Mouse (Mus musculus) frontal cortex, postnatal 25 days (tissue): ENCODE measurements at regions not wholly inside any gene's neighbourhood (a gene's known extent, or its start where the extent isn't known, plus 50 kb on each side); places are given as distances from the start of the nearest gene placed in this dataset.

ENCODE experiments used
- DNase-seq, 2 experiments: peaks; one replicate each; pipeline ENCODE4 v3.0.0; 2022; ENCODE audit warnings: low spot score in 2 of 2

DNA sequence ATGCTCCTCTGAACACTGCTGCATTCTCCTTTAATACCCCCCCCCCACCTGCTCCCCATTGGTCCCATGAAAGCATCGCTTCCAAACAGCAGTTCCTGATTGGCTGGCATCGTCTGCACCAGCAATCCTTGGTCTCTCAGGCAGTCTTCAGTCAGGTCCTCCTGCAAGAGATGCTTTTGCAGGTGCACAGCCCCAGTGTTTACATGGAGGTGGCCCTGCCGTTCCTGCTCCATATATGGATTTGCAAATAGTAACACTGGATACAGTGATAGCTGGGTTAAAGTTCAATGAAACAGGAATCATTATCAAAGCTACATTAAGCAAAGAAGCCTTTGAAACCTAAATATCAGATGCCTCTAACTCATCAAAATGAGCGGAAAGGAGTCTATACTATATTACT is 170.1 kb upstream of the Fat1 start:
- no peak for DNase-seq

DNA sequence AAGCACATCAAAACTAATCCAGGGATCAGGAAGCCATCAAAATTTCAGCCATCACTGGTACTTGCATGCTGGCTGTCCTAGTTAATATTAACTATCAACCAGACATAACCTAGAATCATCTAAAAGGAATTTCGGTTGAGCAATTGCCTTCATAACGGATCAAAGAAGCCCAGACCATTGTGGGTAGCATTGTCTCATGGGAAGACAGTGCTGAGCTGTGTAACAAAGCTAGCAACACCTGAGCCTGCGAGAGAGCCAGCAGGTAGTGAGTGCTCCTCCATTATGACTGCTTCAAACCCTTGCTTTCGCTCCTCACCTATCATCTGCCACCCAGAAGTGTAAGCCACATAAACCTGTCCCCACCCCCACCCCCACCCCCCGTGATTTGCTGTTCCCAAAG is 169.6 kb upstream of the Fat1 start:
- no peak for DNase-seq

DNA sequence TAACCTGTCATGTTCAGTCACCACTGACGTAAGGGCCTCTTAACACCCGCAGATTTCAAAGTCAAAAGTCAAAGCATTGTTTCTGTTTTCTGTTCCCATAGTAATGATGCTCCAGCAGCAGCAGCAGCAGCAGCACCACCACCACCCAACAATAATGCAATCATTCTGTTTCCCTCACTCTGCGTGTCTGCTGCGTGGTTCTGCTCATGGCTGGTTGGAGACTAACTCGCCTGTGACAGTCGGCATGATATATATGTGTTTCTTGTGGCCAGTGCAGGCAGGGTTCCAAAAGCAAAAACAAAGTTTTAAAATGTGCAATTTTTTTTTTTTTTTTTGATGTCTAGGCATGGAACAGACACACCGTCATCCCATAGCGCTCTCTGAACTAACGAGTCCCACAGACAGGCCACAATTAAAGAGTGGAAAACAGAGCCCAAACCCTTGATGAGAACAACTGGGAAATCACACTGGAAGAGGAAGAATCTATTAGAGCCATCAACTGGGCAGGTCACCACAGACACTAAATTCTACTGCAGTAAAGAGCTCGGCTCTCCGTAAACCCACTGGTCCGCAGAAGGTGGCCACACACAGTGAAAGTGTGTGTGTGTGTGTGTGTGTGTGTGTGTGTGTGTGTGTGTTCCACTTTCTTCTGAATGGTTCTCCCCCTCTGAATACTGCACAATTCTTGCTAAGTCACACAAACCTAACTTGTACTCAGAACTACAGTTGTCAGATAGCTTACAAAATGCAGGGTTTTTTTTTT is 169.0 kb upstream of the Fat1 start:
- DNase-seq = no peak

DNA sequence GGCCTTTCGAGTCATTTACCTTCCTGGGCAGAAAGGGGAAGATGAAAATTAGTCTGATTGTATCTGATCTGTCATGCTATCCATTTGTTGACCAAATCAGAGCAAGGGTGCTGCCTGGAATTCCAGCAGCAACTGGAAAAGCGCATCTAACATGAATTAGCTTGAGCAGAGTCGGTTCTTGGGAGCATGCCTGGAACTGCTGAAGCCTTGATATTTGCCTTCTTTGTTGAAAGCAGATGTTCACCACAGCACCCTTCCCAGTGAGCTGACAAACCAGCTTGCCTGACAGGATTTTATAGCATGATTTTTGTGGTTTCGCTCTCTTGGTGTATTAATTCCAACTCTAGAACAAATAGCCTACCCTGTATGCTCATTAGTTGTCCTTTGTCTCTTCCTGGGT is 168.0 kb upstream of the Fat1 start:
- DNase-seq = no peak

DNA sequence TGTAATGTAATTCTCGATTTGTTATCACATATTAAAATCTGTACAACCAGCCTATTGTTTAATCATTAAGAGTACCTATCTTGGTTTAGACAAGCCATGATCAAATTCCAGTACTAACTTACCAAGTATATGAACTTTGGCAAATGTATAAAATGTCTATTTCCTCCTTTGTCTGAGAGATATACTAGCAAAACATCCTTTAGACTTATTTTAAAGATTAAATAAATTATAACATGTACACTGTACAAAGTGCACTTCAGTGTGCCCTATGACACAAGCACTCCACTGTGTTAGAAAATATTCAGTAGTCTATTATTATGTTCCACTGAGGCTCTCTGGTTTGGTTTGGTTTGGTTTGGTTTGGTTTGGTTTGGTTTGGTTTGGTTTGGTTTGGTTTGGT is 156.0 kb upstream of the Fat1 start:
- DNase-seq = no peak

DNA sequence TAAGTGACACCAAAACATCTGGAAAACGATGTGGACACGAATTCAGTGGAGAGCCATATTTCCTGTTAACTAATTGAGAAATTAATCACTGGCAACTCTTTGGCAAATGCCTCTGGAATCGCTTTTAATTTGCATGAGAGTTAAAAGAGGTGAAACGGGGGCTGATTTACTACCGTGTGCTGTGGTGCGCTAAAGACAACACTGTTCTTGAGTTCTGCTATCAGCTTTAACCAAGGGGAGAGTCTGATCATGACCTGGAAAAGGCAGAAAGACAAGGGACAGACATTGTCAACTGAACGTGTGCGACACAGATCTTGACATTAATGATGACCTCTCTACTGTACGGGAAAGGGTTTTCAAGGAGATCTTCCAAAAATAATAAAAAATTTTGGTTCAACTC is 152.8 kb upstream of the Fat1 start:
- no peak for DNase-seq

DNA sequence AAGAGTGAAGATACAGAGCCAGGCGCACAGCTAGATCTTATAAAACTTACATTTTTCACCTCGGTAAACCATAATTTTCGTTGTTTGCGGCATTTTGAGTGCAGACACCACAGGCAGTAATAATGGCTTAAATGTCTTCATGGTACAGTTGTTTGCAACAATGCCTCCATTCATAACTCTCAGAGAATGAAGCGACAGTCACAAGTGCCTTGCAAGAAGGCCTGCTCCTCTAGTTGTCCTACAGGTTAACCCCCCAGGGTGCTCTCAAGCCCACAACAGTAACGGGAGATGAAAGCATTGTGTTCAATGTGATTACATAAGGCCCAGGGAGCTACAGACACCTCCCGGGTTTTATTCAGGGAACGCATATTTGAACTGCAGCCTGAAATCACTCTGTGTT is 150.1 kb upstream of the Fat1 start:
- no peak for DNase-seq

DNA sequence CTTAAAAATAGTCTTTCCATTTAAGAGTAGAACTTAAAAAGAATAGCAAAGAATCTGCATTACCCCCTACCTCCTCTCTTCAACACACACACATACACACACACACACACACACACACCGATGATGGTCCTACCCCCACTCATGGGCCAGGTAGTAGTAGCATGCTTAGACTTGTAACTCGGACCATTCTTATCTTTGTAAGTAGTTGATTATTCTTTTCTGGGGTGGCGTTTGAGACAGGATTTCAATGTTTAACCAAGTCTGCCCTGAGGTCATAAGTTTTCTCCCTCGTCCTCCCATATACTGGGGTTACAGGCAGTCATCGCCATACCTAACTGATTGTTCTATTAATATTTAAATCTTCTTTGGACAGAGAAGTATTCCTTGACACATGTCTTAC is 148.5 kb upstream of the Fat1 start:
- DNase-seq = no peak

DNA sequence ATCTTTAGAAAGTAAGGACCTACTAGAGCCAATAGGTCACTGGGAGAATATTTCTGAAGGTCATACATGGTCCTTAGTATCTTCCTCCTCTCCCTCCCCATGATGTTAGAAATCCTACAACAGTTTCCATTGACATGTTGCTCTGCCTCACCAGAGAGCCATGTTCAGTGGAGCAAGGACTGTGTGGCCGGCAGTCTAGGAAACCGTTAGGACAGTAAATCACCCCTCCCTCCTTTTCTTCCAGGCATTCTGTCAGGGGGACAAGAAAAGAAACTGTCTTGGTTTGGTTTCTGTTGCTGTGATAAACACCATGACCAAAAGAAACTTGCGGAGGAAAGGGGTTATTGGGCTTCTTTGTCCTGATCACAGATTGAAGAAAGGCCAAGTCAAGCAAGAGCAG is 147.0 kb upstream of the Fat1 start:
- no peak for DNase-seq

DNA sequence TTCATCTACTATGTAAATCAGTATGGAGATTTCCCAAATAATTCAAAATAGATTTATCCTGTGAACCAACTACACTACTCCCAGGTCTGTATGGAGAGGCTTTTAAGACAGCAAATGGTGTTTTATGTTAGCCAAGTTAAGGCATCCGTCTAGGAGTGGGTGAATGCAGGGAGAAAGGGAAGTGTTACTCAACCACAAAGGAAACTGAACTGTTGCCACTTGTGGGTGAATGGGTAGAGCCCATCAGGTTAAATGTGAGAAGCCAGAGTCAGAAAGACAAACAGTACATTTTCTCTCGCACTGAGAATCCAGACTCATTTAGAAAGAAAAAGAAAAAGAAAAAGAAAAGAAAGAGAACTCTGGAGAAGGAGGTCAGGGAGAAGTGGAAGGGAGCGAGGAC is 135.7 kb upstream of the Fat1 start:
- DNase-seq = no peak

DNA sequence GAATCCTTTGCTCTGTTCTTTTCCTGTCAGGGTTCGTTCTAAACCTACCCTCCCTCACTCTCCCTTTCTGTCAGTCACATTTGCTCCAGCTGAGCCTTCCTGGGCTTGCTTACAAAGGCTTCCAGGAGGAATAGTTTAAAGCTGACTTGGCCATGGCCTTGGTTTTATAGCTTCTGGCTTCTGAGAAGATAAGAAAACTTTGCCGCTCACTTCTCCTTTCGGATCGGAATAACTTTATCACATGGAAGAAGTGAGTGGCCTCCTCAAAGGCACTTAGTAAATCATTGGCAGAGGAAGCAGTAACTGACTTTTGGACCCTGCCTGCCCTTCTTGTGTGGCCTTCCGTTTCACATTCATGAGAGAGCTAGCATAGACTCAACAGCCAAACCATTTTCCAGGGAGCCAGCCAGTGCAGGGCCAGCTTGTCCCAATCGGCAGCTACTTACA is 134.4 kb upstream of the Fat1 start:
- no peak for DNase-seq

DNA sequence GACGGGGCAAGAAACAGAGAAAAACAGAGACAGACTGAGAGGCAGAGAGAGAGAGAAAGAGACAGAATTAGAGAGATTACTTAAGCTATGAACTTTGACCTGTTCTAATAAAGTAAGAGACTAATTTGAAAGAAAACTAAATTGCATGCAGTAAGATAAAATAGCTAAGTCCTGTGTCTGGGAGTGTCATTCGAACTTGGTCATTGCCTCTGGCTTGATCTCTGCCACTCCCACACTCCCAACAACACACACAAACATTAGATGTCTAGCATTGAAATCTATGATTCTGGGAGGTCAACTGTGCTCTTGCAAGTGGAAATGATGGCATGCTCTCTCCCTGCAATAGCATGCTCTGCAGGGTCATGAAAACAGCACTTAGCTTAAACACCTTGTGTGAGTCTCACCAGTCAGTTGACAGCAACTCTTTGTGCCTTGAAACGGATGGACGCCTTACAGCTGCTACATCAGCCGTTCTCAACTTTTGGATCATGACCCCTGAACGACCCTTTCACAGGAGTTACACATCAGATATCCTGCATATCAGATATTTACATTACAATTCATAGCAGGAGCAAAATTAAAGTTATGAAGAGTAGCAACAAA is 133.5 kb upstream of the Fat1 start:
- DNase-seq = no peak

DNA sequence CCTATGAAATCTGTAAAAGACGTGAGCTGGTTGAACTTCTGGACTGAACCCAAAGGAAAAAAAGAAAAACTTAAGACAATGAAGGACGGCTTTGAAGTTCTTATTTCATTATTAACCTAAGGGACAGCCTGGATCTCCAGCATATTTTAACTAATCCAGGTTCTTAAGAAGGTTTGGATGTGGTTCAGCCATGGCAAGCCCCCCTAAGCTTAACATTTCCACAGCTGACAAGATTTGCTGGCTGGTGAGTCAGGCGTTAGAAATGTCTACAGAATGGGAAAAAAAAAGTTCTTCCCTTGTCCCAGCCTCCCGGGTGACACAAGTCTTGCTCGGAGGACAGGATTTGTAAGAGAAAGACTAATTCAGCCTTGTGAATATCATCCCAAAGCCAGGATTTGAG is 132.9 kb upstream of the Fat1 start:
- DNase-seq = no peak

DNA sequence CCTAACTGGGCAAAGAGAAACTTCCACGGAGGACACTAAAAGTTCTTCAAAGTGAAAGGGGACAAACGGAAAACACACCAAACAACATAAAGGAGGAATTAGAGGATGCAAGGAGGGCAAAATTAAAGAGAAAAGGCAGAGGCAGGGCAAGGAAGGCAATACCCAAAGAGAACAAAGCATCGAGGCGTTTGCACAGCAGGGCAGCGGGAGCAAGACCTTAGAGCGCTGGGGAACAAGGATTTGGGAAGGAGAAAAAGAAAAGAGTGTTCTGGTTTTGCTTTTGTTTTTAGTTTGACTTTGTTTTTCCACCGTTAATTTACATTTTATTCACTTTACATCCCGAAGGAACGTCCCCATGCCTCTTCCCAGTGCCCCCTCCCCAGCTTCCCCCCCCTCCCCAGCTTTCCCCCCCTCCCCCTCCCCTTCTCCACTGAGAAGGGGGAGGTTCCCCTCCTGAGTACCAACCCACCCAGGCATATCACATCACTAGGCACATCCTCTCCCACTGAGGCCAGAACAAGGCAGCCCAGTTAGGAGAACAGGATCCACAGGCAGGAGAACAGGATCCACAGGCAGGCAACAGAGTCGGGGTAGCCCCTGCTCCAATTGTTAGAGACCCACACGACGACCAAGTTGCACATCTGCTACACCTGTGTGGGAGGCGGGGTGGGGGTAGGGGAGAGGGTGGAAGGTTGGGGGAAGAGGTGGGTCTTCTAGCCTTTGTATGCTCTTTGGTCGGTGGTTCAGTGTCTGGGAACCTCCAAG is 130.7 kb upstream of the Fat1 start:
- no peak for DNase-seq

DNA sequence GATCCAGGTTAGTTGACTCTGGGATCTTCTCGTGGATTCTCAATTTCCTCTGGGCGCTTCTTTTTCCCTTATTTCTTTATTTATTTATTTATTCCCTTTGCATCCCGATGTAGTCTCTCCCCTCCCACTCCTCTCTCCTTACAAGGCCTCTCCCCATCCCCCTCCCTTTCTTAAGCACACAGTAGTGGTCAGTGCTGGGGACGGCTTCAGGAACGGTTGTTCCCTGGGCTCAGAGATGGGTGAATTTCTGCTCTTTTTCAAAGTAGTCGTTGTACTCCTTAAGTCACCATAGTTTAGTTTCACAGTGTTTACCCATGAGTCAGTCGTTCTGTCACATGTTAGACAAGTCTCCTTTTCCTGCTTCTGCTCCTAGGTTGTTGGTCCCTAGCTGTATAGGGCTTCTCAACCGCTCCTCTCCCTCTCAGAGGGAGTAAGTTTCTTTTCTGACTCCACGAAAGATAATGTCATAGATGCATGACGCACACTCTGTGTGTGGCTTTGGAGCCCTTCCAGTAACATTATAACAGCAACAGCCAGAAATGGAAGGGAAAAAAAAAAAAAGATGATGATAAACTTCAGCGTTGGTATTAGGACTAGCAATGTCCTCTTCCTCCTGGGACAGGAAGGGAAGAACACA is 129.9 kb upstream of the Fat1 start:
- no peak for DNase-seq

DNA sequence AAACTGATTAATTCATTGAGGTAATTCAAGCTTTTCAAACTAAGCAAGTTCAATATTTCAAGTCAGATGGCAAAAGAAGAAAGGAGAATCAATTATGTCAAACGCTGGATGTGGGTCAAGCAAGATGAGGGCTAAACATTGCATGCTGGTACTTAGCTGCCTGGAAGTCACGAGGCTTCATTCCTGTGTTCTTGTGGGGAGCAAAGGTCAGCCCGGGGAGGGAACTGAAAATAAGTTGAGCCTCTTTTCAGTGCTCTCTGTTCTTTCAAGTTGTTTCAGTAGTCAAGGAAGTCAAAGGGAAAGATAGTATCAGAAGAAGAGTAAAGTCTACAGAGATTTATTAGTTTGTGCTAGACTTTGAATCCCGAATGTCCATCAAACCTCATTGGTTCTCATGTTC is 122.9 kb upstream of the Fat1 start:
- DNase-seq = no peak

DNA sequence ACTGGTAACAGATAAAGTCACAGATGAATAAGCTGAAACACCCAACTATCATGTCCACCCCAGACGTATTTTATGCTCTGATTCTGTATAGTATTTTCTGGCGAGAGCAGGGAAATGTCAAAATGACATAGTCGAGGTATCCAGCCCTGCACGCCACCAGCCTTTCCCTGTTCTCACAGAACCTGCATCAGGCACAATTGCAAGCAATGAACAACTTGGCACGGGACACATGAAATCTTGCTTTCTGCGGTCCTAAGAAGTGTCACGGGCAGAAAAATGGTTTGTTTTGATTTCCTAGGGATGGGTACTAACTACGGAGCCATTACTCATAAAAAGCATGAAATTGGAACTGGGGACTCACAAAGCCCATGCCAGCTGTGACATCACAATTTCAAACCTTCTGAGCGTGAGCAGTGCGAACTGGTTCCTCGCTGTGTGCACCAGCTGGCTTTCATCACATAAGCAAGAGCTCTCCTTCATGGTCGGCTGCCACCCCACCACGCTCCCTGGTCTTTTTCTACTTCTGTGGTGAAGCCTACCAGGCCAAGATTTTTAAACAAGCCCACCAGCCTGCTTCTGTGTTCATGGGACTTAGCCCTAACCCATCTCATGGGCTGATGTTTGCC is 117.6 kb upstream of the Fat1 start:
- no peak for DNase-seq

DNA sequence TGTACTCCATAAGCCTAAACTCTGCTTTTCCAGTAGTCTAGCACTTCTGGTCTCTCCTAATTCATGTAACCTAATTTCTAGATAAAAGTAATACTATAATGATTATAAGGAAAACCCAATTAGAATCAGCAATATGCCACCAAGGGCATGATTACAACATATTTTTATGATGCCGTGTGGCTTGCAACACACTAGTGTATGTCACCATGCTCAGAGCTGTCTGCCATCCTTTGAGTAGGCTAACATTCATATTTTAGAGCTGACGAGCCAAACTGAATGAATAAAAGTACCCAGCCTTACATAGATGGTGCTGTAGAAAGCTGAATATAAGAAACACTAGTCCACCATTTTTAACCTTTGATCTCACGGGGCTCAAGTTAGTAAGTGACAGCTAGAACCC is 116.0 kb upstream of the Fat1 start:
- DNase-seq = no peak

DNA sequence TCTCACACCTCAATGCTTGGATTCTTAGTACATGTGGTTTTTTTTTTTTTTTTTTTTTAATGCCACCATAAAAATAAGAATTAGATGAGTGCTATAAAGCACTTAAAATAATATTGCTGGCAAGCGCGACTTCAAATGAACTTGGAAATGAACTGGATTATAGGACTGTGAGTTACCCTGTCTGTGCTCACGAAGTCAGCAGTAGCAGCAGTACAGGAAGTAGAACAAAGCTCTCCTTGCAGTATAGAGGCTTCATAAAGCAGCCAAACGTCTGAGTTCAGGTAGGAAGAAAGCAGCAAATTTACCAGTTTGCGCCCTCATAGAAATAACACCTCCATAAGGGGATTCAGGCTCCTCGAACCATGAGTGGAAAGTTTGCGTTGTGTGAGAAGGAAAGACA is 115.6 kb upstream of the Fat1 start:
- no peak for DNase-seq

DNA sequence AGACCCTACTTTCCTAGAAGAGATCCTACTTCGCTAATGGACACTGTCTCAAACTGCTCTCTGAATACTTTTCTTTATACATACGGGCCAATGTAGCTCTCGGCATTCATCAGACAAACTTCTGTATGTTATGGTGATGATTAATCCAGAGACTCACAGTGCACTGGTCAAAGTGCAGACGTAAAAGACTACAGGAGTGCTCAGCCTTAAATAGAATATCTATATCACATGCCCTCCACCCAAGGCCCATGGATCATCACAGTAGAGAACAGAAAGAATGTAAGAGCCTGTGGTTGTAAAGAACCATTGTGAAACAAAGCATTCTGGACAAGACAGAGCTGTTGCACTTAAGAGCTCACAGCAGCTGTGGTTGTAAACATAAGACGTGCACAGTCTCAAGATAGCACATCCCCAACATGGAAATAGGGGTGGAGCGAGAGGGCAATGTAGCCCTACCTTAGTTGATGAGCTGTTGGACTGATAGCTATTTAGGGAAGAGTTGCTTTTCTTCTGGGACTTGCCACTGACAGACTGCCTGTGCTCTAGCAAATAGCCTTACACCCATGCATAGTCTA is 110.0 kb upstream of the Fat1 start:
- no peak for DNase-seq

DNA sequence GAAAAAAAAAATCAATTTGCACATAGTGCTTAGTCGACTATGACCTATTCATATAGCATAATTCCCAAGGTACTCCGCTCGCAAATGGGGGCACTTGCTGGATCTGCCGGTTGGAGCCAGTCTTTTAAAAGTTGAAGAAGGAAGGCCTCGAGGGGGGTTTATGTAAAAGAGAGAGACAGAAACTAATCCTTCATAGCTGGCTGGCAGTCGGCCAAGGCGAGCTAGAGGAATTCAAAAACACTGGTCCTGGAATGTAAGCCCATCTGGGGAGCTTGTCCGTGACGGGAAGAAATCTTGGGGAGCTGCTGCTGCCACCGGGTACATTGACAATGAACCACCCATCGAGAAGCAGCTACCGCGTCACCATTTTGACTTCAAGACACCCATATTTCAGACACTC is 108.3 kb upstream of the Fat1 start:
- DNase-seq = peak; percentile 8 to 18

DNA sequence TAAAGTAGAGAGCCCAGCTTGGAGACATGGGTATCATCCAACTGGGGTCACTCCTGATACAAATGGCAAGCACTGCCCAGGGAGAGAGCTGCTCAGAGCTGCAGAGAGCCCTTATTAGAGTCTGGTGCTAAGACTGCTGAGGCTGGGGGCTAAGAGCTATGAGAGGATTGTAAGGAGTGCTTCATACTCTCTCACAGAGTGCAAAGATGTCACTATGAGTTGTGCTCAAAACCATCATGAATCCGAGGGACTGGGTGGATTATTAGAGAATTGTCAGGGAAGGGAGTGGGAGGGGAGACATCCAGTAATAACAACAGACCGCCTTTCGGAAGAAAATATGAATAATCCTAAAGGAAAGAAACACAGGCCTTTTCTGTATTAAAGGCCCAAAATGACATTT is 107.2 kb upstream of the Fat1 start:
- DNase-seq = no peak
